Mouse (Mus musculus) urinary bladder, postnatal 10 days (tissue): Measurements from ENCODE around the gene Dalrd3.
"Not testable (repeated sequence)": the region's sequence is repeated elsewhere in the genome, so short reads cannot be mapped to it uniquely, and the experiment has no call there.

Experiments used
- DNase-seq: peaks from one replicate; pipeline ENCODE4 v3.0.0; 2022; ENCODE audit warnings: low spot score

The Dalrd3 gene

DNA sequence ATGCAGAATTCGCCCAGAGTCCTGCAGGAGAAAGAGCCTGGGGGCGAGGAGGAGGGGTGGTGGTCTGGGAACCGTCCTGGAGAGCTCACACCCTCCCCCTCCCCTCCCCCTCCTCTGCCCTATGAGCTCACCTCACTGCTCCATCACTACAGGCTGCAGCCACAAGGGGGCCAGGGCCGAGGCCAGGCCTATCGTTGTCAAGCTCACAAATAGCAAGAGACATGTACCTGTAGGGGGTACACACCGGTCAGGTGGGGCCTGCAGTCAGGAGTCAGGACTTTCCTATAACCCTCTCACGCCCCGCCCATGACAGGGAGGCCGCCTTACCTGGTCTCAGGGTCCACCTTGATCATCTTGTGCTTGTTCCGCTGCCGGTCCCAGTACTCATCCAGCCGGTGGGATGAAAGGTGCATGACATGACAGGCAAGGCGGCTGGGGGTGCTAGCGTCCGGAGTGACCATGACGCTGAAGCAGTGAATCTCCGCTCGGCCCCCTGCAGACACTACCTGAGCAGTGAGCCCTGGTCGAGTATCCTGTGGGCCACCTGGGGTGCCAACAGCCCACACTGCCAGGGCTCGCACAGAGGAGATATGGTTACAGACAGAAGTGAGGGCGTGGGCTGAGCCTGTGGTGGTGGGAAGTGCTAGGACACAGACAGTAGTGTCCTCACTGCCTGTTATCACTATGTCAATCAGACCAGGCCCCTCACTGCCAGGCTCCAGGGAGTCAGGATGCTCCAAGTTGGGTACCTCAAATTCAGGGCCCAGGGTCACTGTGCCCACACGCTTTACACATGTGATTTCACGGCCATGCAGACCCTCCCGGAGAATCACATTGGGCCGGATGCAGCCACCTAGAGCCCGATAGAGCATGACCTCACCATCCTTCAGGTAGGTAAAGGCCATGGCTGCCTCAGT, 4.3 kb downstream of the Dalrd3 start:
- DNase-seq: no peak

DNA sequence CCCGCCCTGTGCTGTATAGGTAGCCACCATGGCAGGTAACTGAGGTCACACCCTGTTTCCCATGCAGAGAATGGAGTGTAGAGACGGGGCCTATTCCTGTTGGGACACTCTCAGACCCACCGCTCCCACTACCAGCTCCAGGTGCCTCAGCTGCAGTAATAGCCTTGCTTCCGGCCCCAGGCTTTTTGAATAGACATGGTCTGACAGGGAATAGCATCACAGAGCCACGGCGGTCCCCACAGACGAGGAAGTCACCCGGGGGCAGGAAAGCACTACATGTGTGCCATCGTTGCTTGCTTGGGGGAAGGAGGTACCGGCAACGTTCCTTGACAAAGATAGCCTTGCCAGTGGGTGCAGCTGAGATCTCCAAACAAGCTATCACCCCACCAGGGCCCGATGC, 5.2 kb downstream of the Dalrd3 start:
- no peak for DNase-seq

DNA sequence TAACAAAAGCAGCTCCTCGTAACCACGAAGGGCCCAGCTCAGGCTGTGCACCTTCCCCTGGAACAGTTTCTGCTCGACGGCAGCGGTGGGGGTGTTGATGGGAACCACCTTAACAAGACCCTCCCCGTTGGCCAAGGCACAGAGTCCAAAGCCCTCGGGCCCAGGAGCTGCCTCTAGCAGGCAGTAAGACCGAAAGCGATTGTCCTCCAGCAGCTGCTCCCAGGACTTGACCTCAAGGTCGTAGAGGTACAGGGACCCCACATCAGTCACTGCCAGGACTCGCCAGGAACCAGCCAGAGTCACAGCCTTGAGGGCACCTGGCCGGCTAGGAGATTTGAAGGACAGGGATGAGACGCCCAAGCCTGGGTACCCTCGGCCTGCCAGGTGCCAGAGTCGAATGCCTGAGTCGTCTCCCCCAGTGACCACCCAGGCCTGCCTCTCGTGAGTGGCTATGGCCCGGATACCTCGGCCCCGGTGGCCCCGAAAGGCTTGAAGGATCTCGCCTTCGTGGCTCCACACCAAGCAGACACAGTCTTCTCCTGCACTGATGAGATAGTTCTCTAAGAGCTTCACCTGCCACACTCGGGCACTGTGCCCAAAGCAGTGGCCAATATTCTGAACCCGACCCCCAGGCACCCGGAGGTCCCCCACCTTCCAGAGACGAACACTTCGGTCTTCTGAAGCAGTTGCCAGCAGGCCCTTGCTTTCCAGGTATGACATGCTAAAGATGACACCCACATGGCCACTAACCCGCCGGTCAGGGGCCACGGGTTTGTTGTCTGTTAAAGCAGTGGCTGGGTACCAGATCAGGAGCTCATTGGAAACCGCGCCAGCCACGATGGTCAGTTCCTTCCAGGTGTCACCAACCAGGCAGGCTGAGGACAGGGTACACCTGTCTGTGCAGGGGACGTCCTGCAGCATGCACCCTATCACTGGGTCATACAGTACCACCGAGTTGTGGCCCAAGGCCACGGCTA, 5.9 kb downstream of the Dalrd3 start:
- no peak for DNase-seq

DNA sequence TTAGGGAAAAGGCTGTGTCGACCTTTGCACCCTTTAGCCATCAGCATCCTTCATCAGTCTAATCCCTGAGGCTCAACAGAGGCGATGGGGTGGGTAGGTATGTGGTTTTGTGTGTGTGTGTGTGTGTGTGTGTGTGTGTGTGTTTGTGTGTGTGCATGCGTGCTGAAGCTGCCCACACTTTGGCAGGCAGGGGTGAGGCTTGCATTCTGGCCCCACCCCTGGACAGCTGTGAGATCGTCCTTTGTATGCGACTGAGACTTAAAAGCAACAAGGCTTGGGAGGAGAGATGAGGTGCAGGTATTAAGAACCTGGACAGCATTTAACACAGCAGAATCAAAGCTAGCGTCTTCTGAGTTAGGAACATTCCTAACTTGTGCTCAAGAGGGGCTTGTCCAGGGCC, 7.3 kb downstream of the Dalrd3 start:
- DNase-seq: no peak

DNA sequence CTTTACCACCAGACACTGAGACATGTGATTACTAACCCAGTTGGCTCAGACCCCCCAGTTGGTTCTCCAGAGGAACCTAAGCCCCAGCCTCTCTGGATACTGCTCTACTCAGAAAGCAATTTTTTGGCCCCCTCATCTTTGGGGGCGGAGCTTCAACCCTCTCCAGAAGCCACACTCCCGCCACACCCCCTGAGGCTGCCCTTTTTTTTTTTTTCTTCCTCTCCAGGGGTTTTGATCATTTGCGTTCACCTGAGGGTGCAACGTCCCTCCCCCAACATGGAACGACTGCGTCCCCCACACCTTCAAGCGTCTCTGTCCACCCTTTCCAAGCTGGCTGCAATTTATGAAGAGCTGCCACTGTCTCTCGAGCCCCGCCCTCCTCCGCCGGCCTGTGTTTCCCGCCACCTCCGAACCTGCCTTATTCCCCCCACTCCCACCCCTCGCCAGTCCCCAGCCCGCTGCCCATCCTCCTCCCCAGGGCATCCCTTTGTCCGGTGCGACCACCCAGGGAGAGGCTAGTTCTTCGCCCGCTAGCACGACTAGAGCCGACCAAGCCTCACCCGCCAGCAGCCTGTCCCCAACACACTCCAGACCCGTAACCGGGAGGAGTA, 8.4 kb downstream of the Dalrd3 start:
- DNase-seq: no peak

DNA sequence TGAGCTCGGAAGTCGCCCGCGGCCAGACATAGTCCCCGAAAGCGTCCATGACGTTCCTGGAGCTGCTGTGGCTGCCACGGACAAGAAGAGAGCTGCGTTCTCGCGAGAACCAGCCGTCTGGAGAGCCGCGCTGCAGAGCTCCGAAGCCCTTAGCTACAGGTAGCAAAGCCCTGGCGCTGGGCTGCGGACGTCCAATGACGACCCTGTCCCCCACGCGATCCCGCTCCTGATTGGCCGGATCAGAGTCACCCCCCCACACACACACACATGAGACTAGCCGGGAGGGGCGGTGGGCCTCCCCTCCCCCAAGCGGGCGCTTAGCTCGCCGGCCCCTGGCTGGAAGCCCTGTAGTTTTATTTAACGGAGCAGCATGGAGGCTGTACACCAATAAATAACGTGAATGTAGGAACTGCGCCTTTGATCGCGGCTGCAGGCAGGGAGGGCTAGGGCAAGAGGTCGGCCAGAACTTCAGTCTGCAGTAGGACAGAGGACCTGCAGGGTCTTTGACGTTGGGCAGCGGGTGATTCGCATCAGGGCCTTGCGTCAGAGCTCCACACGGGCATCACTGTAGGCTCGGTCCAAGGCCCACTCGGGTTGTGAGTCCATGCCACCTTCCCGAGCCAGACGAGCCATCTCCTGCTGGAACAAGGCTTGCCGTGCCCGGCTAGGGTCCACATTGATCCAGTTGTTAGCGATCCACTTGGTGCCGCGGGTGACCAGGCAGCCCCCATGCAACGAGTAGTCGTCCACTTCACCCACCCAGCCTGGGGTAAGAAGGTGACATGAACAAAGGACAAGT, 9.1 kb downstream of the Dalrd3 start, which contains the start of gene Wdr6:
TSS of gene Wdr6 (minus strand) at position 195 of the 799 bp plus-strand sequence.
- peak; percentile 73 for DNase-seq

DNA sequence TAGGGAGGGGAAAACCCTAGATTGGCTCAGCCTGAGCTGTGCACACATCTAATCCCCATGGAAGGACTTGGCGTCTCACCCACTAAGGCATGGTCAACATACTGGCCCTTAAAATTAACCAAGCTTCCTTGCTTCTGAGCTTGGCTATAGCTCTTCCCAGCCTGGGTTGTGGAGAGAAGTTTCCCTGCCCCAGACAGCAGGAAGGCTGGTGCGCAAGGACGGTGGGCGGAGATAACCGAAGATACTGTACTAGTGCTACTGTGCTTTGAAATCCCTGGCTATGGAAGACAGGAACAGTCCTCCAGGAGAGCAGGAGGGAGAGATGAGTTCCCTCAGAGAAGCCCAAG, 9.6 kb downstream of the Dalrd3 start:
- no peak for DNase-seq

DNA sequence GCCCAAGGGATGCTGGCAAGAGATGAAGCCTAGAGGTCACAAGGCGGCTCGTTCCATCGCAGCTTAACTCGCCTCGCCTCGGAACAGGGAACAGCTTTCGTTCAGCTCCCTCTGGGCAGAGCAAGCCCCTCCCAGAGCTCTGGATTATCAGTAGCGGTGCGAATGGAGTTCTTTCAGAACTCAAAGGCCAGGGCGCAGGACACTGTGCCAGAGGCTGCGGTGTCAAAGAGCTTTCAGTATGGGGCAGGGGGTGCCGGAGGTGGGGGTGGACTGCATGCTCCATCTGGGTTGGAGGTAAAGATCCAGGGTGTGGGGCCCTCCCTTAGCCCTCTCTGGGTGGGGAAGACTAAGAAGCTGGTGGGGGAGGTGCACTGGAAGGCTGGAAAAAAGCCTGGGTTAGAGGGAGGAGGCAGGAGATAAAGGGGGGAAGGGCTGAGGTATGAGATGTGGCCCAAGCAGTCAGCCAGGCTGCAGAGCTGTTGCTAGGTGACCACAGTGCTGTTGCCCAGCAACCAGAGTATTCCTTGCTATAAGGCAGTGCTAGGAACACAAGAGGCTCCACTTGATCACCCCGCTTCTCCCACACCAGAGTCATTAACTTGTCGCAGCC, 18.0 kb downstream of the Dalrd3 start:
- no peak for DNase-seq

DNA sequence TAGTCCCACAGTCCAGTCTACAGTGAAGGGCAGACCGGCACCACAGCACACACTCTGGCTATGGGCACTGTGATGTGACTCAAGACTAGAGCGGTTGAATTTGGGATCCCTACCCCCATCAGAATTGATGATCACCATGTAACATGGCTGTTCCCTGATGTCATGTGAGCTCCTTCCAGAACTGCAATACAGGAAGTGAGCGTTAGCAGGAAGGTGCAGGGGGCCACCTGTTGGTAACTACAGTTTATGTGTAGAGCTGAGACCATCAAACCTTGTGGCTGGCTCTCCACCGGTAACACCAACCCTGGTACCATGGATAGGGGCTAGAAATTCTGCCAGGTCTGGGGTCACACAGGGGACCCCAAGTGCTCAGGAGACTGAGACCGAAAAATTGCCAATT, 19.5 kb downstream of the Dalrd3 start:
- no peak for DNase-seq

DNA sequence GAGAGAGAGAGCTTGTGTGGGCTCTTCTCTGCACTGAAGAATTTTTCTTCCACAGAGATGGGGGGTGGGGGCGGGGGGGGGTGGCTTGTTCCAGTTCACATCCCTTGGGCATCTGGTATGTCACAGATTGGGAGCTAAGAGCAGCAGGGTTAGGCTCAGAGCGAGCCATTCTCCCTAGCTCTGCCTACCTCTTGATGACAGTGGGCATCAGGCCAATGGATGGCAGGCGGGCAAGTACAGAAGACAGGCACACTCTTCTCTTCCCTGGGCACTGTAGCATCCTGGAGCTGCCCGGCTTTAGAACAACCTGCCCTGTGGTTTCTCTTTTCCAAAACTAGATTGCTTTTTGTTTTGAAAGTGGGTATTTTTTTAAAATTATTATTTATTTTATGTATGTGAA, 21.8 kb downstream of the Dalrd3 start:
- no peak for DNase-seq

DNA sequence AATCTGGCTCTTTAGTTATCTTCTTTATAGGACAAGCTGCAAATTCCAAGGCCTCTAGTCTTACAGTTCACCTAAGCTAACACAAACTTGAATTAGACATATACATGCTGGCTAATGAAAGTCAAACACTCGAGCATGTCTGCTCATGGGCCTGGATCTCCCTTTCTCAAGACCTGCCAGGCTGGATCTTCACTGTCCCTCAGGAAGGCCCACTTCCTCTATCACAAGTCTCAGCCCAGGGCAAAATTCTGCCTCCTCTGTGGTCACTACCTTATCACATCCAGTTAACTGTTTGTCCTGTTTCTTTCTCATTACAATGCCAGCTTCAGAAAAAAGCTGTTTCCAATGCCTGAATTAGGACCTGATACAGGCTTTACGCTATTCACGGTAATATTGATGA, 24.7 kb downstream of the Dalrd3 start:
- DNase-seq: no peak

DNA sequence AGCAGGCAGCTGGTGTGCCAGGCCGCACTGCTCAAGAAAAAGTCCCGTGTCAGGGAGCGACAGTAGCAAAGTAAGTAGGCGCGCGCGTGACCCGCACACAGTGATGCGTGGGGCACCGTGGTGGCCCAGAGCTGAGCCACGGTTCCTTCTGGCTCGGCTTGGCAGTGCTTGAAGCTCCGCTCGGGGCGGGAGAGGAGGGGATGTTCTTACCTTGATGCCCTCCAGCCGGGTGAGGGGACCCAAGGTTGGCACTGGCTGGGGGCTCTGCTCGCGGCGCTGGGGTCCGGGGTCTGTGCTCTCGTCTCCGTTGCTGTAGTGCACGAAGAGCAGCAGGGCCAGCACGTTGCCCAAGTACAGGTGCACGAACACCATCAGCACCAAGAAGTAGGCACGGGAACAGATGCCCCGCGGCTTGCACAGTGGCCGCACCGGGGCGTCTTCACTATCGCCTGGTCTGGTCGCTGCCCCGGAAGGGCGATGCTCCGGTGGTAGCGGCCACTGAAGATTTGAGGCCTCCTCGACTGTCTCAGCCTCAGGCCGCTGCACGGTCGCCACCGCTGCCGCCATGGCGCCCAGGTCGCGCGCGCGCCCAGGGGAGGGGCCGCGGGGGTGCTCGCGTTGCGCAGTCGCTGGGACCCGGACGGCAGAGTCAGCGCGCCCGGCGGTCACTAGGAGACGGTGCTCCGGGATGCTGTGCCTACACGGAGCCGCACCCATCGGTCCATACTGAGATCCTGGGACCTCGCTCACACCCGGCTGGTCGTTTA, 27.5 kb downstream of the Dalrd3 start, which contains the start of gene P4htm:
TSS of gene P4htm (minus strand) at position 670 of the 767 bp plus-strand sequence.
- no peak for DNase-seq

DNA sequence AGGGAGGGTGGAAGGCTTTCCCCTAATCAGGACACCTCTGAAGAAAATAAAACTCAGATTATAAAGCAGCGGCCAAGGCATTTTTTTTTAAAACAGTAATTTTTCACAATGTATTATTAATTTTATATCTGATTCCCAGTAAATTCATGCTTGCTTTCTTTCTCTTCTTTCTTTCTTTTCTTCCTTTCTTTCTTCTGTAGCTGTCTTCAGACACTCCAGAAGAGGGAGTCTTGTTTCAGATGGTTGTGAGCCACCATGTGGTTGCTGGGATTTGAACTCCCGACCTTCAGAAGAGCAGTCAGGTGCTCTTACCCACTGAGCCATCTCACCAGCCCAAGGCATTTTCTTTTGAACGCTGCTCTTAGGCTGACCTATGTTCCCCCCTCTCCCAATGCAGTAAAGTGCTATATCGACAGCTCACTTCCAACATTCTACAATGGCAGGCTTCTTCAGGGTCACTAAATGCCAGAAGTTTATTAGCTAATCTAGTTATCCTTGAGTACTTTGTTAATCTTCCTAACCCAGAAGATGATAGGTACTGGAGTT, 29.4 kb downstream of the Dalrd3 start:
- no peak for DNase-seq

DNA sequence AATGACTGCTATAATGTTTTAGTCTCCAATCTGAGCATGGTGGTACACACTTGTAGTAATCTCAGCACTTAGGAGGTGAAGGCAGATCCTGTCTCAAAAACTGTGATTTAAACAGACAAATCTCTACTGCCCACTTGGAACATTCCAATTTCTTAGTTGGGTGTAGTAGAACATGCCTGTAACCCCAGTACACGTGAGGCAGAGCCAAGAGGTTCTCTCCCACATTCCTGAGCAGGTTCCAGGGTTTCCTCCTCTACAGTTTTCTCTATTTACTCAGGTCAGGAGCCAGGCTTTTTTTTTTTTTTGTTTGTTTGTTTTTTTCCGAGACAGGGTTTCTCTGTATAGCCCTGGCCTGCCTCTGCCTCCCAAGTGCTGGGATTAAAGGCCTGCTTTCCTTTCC, 30.3 kb downstream of the Dalrd3 start:
- DNase-seq: no peak

DNA sequence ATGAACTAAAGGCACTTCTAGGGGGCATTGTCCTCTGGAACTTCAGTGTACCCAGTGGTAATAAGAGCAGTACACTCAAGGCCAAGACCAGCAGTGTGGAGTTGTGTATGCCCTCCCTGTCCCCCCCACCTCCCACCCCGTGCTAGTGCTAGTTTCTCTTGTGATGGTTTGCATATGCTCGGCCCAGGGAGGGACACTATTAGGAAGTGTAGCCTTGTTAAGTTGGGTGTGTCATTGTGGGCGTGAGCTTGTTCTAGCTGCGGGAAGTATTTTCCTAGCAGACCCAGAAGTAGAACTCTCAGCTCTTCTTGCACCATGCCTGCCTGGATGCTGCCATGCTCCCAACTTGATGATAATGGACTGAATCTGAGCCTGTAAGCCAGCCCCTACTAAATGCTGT, 32.3 kb downstream of the Dalrd3 start:
- DNase-seq: no peak

DNA sequence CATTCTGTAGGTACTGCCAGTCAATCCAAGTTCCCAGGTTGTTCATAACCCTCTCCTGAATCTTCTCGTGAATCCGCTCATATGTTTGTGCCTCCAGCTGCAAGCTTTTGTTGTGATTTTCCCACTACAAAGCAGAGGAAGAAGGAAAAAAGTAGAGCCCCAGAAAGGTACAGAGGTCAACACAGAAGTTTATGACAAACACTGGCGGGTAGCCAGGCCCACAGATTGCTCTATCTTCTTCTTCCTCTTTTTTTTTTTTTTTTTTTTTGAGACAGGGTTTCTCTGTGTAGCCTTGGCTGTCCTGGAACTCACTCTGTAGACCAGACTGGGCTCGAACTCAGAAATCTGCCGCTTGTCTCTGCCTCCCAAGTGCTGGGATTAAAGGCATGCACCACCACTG, 38.2 kb downstream of the Dalrd3 start:
- DNase-seq: not testable (repeated sequence)

DNA sequence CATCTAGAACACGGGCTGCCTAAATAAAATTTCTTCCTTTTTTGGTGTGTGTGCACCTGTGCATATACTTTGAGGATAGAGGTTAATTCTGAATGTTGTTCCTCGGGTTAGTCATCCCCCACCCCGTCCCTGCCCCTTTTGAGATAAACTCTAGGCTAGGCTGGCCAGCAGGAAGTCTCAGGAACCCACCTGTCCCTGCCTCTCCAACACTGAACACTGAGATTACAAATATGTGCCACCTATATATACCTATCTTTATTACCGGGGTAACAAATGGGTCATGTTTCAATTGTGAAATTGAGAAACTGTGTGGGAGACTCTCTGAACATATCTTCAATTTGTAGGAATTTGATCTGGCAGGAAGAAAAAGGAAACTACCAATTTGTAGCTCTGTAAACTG, 39.2 kb downstream of the Dalrd3 start:
- DNase-seq: no peak

DNA sequence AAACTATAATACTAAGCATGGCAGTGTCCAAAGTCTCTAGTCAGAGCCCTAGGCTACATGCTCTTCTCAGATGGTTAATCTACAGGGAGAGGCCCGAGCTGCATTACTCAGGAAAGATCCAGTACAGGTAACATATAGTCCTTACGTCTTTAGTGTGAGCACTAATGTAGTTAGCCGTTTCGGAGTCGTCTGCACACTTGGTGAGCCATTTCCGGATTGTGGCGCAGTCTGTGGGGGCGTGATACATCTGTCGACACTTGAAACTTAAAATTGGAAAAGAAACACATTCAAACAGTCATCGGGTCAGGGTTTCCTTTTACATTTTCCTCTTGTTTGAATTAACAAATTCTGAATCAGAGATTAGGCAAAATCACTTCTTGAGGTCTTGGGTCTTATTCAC, 41.8 kb downstream of the Dalrd3 start:
- DNase-seq: no peak

DNA sequence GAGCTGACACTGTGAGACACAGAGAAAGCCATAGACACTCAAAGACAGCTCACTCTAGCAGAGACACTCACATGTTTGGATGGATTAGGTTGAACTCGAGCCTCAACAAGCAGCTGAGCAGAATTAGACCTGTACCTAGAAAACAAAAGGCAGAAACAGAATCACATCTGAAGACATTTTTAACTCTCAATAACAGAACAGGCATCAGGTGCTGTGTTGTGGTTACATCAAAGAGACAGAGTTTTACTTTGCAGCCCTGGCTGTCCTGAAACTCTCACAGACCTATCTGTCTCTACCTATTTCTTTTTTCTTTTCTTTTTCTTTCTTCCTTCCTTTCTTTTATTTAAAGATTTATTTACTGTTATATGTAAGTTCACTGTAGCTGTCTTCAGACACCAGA, 47.6 kb downstream of the Dalrd3 start:
- DNase-seq: no peak
